Mouse (Mus musculus) stomach, postnatal 0 days (tissue): ENCODE measurements at regions not wholly inside any gene's neighbourhood (a gene's known extent, or its start where the extent isn't known, plus 50 kb on each side); places are given as distances from the start of the nearest gene placed in this dataset.

Experiments
- ATAC-seq: fragments of 200-750 bp; cut with Nextera tagmentation; 2 replicates; pipeline ENCODE4 v1.8.0; 2017; ENCODE audit not compliant: low FRiP score, low TSS enrichment
- DNase-seq: peaks from one replicate; pipeline ENCODE4 v3.0.0-alpha.2; 2016; ENCODE audit warnings: low spot score
- H3K27ac ChIP-seq: fragments of 300-500 bp; sonication (generic); replicated peaks from 2 replicates; pipeline ENCODE4 v1.5.1; 2014; ENCODE audit warnings: mild to moderate bottlenecking, control low read depth
- H3K27me3 ChIP-seq: fragments of 300-500 bp; sonication (generic); 2 replicates; pipeline ENCODE4 v1.6.1; 2014; ENCODE audit warnings: low read length; ENCODE audit not compliant: control insufficient read depth, insufficient read depth
- H3K36me3 ChIP-seq: fragments of 300-500 bp; sonication (generic); 2 replicates; pipeline ENCODE4 v1.6.1; 2014; ENCODE audit warnings: low read length, mixed read lengths; ENCODE audit not compliant: control insufficient read depth, insufficient read depth
- H3K4me1 ChIP-seq: fragments of 300-500 bp; sonication (generic); replicated peaks from 2 replicates; pipeline ENCODE4 v1.6.1; 2014; ENCODE audit warnings: antibody characterized with exemption; ENCODE audit not compliant: control insufficient read depth, insufficient read depth
- H3K4me2 ChIP-seq: fragments of 300-500 bp; sonication (generic); replicated peaks from 2 replicates; pipeline ENCODE4 v1.6.1; 2014; ENCODE audit warnings: low read depth, mild to moderate bottlenecking, control low read depth, moderate library complexity
- H3K4me3 ChIP-seq: fragments of 300-500 bp; sonication (generic); 2 replicates; pipeline ENCODE4 v1.5.1; 2014; ENCODE audit warnings: low read depth, low read length, control low read depth
- H3K9ac ChIP-seq: fragments of 300-500 bp; sonication (generic); 2 replicates; pipeline ENCODE4 v1.6.1; 2014; ENCODE audit warnings: mild to moderate bottlenecking, low read length, control low read depth, mixed read lengths
- H3K9me3 ChIP-seq: fragments of 300-500 bp; sonication (generic); 2 replicates; pipeline ENCODE4 v1.6.1; 2016; ENCODE audit warnings: low read length; ENCODE audit not compliant: control insufficient read depth
- CTCF ChIP-seq: IDR thresholded peaks from 2 replicates; pipeline ENCODE4 v1.5.1; 2016; ENCODE audit warnings: antibody characterized with exemption, low read depth, mild to moderate bottlenecking, moderate library complexity
- EP300 ChIP-seq: optimal IDR thresholded peaks from 2 replicates; pipeline ENCODE3; 2016; ENCODE audit warnings: antibody characterized with exemption
- WGBS: fragments of 180-500 bp; shearing (Covaris S2); extraction: QIAGEN DNeasy Blood & Tissue Kit; methylation state at CpG from one replicate; pipeline ENCODE4 v1.1.7; 2014; 5-methylcytosine and 5-hydroxymethylcytosine counted together

GRCm38 (mm10) chr2:147623116-147623515, 261.4 kb downstream of the Pax1 start:
- ATAC-seq (no peak), DNase-seq (no peak)
- no peak overlapping the region for H3K9ac ChIP-seq
- H3K4me3 ChIP-seq: no peak overlapping the region
- no peak overlapping the region for H3K4me2 ChIP-seq
- H3K4me1 ChIP-seq: no peaks in the 10 kb centered on the region
- no peaks in the 10 kb centered on the region for H3K9me3 ChIP-seq
- H3K36me3 ChIP-seq: no peaks in the 10 kb centered on the region
- H3K27me3 ChIP-seq: no peaks in the 10 kb centered on the region
- no peak overlapping the region for H3K27ac ChIP-seq
- no peak for TF ChIP-seq CTCF
- TF ChIP-seq EP300: no peak
- WGBS: 77% methylated on average over 4 of the region's 4 CpGs

GRCm38 (mm10) chr2:147617849-147618248, 256.1 kb downstream of the Pax1 start:
- WGBS: 75% methylated on average over 10 of the region's 10 CpGs
- DNase-seq: no peak
- Histone ChIP-seq H3K4me2 (no peak overlapping the region), H3K27me3 (no peaks in the 10 kb centered on the region), H3K9ac (no peak overlapping the region), H3K9me3 (no peaks in the 10 kb centered on the region), H3K4me3 (no peak overlapping the region), H3K27ac (no peak overlapping the region), H3K36me3 (no peaks in the 10 kb centered on the region), H3K4me1 (no peaks in the 10 kb centered on the region)
- no peak for ATAC-seq
- no peak for TF ChIP-seq EP300
- TF ChIP-seq CTCF: no peak

DNA sequence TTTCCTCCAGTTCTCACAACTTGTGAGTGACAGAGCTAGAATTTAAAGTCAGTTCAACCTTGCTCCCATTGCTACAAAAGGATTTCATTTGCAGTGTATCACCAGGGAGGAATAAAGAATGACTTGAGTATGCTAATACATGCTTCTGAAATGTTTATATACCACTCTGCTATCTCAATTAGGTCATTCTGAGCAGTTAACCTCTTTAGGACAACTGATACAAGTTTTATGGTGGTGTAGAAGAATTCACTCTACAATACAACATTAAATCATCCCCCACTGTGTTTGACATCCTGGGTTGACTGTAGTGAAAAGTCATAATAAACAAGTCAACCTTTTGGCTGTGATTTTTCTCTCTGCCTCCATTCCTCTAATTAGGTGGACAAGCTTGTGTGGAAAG, 248.6 kb downstream of the Pax1 start:
- Histone ChIP-seq H3K4me2 (no peak overlapping the region), H3K36me3 (no peaks in the 10 kb centered on the region), H3K4me3 (no peak overlapping the region), H3K4me1 (no peaks in the 10 kb centered on the region), H3K27me3 (no peaks in the 10 kb centered on the region), H3K9ac (no peak overlapping the region), H3K9me3 (no peaks in the 10 kb centered on the region), H3K27ac (no peak overlapping the region)
- DNase-seq (no peak), ATAC-seq (no peak)
- TF ChIP-seq EP300: no peak
- TF ChIP-seq CTCF: no peak

- ATAC-seq: no peak
- H3K9ac ChIP-seq: no peak overlapping the region
- H3K4me1 ChIP-seq: no peaks in the 10 kb centered on the region
- H3K27me3 ChIP-seq: no peaks in the 10 kb centered on the region
- 56% methylated on average over 2 of the region's 2 CpGs for WGBS
- H3K27ac ChIP-seq: no peak overlapping the region
- no peaks in the 10 kb centered on the region for H3K36me3 ChIP-seq
- TF ChIP-seq EP300 (no peak), CTCF (no peak)
- H3K9me3 ChIP-seq: no peaks in the 10 kb centered on the region
- H3K4me3 ChIP-seq: no peak overlapping the region
- no peak for DNase-seq
- H3K4me2 ChIP-seq: no peak overlapping the region
Observed at GRCm38 (mm10) chr2:147601639-147602038, 239.9 kb downstream of the Pax1 start.

- Histone ChIP-seq H3K27me3 (no peaks in the 10 kb centered on the region), H3K36me3 (no peaks in the 10 kb centered on the region), H3K4me2 (no peak overlapping the region), H3K27ac (no peak overlapping the region), H3K9me3 (no peaks in the 10 kb centered on the region), H3K4me3 (no peak overlapping the region), H3K9ac (no peak overlapping the region), H3K4me1 (no peaks in the 10 kb centered on the region)
- TF ChIP-seq CTCF (no peak), EP300 (no peak)
- 86% methylated on average over 1 of the region's 1 CpGs for WGBS
- ATAC-seq (no peak), DNase-seq (no peak)
Observed at GRCm38 (mm10) chr2:147572413-147572812, 210.7 kb downstream of the Pax1 start.

DNA sequence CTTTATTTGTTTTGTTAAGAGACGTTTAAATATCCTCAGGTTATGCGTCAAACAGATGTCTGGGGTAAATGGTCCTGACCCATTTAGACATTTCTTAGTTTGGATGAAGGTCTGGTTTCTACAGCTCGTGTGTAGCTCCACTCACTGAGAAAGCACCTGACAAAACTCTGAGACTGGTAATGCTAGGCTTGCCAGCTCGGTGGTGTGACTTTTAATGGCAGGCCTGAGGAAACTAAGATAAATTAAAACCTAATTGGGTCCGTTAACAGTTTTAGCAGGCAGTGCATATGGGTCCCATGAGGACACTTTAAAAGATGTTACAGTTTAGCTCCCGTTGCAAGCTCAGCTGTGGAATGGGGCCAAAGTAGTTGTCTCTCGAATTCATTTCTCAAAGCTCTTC, 199.5 kb downstream of the Pax1 start:
- DNase-seq (no peak), ATAC-seq (no peak)
- Histone ChIP-seq H3K4me1 (no peaks in the 10 kb centered on the region), H3K9me3 (no peaks in the 10 kb centered on the region), H3K9ac (no peak overlapping the region), H3K27ac (no peak overlapping the region), H3K36me3 (no peaks in the 10 kb centered on the region), H3K4me2 (no peak overlapping the region), H3K4me3 (no peak overlapping the region), H3K27me3 (no peaks in the 10 kb centered on the region)
- 46% methylated on average over 7 of the region's 7 CpGs for WGBS
- TF ChIP-seq EP300 (no peak), CTCF (no peak)
